Mouse (Mus musculus): ENCODE data around the gene Eif4e1b.

Eif4e1b gene

DNA sequence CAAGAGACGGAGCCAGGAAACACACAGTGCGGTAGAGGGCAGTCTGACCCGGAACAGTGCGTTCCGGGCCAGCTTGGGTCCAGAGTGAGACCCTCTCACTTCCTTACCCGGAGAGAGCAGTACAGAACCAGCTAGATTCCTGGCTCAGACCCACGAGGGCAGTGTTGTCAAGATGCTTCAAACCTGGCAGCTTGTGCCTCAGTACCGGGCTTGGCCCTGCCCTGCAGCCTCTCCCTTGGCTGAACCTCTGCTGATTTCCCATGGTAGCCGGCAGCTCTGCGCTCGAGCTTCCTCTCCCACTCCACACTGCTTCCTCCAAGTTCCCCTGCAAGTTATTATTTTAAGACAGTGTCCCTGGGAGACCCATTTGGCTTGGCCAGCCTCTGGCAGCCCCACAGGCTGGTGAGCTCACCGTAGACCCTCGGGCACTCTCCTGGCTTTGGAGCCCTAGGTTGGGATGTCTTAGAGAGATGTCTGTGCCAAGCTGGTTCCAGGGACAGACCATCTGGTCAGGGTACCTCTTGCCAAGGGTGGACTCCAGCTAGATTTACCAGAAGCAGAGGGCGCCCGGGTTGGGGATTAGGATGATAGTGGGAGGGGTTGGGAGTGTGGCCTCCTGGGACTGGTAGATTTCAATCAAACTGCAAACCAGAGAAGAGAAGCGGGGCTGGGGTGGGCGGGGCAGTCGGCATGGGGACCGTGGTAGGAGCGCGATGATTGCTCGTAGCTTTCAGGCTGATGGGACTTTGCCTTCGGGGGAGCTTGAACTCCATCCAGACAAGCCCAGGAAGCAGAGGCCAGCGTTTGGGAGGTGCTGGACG is 40.5 kb downstream of the Eif4e1b start:
- in situ Hi-C loops (cut with MboI; ENCODE audit: low pct_unique_long_range_greater_than_20kb in 1 of 2, low sequenced_read_pairs in 2 of 2, unreplicated experiment in 1 of 2): no loop called here

DNA sequence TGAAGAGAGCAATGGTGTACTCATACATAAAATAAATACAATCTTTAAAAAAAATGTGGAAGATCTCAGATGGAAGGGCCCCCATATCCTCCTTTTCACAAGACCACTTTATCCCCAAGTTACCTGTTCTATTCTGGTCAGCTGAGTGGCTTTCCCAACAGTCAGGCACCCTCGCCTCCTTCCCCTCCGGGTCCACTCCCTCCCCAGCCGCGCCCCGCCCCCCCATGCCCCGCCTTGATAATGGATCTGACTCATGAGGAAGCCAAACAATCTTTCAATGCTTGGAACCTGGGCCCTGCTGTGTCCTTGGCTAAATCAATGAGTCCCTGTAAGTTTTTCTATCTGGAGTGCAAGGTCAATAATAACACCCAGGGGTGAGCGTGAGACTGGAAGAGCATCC is 44.2 kb downstream of the Eif4e1b start:
- in situ Hi-C loops (cut with MboI; ENCODE audit: low pct_unique_long_range_greater_than_20kb in 1 of 2, low sequenced_read_pairs in 2 of 2, unreplicated experiment in 1 of 2): no loop called here

DNA sequence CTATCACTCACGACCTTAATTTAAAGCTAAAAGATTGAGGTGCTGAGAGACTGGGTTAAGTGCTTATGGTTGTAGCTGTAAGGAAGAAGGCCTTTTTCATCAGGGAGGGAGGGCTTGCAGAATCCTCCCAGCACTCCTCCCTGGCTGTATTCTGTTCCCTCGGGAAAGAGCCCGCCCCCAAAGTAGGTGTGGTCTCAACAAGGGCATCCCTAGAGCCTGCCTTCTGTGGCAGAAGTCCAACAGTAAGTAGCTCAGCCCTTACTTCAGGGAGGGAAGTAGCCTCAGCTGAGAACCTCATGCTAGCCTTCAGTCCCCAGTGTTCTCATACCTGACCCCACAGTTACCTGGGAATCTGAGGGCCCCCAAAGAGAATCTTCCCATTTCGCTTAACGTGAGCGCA is 44.7 kb downstream of the Eif4e1b start:
- in situ Hi-C loops (cut with MboI; ENCODE audit: low pct_unique_long_range_greater_than_20kb in 1 of 2, low sequenced_read_pairs in 2 of 2, unreplicated experiment in 1 of 2): no loop called here

DNA sequence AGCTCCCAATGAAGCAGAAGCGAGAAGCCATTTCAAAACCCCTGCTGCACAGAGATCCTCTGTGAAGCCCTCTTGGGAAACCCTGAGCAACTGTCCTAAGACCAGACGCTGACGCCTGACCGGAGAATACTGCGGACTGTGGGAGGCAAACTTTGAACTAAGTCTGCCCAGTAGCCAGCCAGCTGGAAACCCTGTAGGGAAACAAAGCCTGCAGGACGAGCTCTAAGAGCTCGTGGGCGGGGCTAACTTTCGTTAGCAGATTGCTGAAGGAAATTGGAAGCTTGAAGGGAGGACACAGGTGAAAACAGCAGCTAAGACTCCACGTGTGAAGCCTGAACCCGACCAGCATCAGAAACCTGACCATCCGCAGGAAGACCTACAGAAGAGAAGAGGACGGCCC is 45.7 kb downstream of the Eif4e1b start:
- in situ Hi-C loops (cut with MboI; ENCODE audit: low pct_unique_long_range_greater_than_20kb in 1 of 2, low sequenced_read_pairs in 2 of 2, unreplicated experiment in 1 of 2): no loop called here

DNA sequence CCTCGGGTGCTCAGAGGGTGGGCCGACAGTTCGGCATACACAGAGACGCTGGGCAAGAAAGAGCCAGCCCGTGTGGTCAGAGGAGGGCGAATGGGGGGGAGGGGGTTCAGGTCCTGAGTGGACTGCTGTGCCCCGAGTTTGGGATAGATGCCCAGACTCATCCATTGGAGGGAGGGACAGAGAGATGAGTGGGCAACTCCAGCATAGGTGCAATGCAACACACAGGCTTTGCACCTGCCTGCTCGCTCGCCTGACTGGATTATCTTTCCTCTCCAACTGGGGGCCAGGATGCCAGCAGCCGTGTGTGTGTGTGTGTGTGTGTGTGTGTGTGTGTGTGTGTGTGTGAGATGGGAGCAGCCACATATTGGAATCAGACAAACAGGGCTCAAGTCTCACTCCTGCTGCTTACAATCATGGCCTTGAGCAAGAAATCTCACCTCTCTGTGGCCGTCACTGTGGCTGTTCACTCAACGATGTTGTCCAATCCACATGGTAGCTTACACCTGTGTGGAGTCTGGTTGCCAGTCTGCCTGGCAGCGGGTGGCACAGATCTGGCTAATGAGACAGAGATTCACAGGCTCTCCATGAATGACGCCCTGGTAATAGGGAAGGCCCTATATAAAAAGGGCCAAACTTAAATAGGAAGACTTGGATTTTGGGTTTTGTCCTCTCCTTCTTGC is 52.7 kb downstream of the Eif4e1b start:
- in situ Hi-C loops (cut with MboI; ENCODE audit: low pct_unique_long_range_greater_than_20kb in 1 of 2, low sequenced_read_pairs in 2 of 2, unreplicated experiment in 1 of 2): no loop called here

DNA sequence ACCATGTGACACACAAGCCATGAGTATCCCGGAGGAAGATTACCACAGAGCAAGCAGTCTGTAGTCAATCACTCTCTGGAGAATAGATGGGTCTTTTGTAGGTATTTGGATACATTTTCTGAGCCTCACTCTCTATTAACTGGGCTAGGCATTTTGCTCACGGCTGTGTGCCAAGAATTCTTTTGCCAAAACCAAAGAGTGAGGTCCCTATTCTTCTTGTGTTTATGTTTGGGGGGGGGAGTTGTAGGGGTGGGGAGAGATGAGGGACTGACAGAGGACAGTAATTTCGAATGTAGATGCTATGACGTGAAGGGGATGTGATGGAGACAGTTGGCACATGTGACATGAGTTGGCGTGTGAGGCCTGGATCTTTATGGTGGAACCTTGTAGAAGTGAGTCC is 53.3 kb downstream of the Eif4e1b start:
- in situ Hi-C loops (cut with MboI; ENCODE audit: low pct_unique_long_range_greater_than_20kb in 1 of 2, low sequenced_read_pairs in 2 of 2, unreplicated experiment in 1 of 2): no loop called here

DNA sequence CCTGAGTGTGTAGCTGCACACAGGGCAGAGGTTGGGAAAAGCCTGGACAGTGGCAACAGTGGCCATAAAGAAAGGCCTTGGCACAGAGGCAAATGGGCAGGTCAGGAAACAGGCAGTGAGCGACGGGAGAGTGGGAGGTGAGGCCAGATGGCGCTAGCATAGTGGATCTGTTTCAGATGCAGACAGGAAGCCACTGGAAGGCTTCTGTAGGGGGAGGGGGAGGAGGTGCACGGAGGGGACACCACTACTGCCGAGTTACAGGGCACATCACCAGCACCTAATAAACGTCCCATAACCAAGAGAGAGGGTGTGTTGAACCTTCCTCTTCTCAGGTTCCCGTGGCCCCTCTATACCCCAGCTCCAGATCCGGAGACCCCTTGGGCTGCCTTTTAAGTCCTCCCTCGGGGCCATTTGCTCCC is 53.7 kb downstream of the Eif4e1b start:
- in situ Hi-C loops (cut with MboI; ENCODE audit: low pct_unique_long_range_greater_than_20kb in 1 of 2, low sequenced_read_pairs in 2 of 2, unreplicated experiment in 1 of 2): no loop called here
